Mouse (Mus musculus): ENCODE results near the gene Ryr3.
"Not testable (repeated sequence)": the region's sequence is repeated elsewhere in the genome, so short reads cannot be mapped to it uniquely, and the experiment has no call there.

Gene Ryr3

GRCm38 (mm10) chr2:113094088-113094487 is 122.8 kb downstream of the Ryr3 start:
- no peak for DNase-seq

- DNase-seq, result no peak
Observed at GRCm38 (mm10) chr2:113092756-113093155, 124.1 kb downstream of the Ryr3 start.

- DNase-seq, result not testable (repeated sequence)
Observed at GRCm38 (mm10) chr2:113091316-113091715, 125.6 kb downstream of the Ryr3 start.

GRCm38 (mm10) chr2:113076396-113076795 is 140.5 kb downstream of the Ryr3 start:
- DNase-seq, result no peak

GRCm38 (mm10) chr2:113059367-113059766 is 157.5 kb downstream of the Ryr3 start:
- no peak for DNase-seq

DNA sequence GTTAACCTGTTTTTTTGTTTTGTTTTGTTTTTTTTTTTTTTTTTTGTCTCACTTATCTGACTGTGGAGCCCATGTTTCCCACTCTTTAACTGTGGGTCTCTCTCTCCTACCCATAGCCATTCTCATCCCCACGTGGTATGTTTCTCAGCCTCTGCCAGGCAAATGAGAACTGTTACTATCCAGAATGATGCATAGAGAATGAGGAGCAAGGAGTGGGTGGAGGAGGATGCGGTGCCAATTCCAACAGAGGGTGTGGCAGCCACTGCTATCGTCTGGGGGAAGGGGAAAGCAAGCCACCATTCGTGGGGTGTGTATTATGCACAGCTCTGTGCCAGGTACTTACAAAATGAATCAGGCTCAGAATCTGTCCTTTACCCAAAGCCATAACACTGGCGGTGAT is 158.0 kb downstream of the Ryr3 start:
- no peak for DNase-seq

DNA sequence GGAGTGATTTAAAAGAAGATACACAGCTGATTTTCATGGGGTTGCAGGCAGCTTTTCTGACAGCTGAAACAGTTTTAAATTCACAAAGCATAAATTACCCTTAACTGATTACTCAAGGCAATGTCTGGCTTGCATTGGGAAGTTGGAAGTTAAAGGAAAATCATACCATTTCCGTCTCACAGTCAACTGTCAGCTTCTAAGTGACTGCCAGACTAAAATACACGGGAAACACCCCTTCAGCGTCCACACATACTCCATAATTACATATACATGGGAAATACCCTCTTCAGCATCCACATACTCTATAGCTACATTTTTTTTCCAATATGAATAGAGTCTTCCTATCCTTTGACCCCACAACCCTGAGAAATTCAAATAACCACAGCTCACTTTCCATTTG is 158.8 kb downstream of the Ryr3 start:
- DNase-seq, result no peak

- no peak for DNase-seq
Observed at GRCm38 (mm10) chr2:113055591-113055990, 161.3 kb downstream of the Ryr3 start.

- no peak for DNase-seq
Observed at GRCm38 (mm10) chr2:113049831-113050230, 167.1 kb downstream of the Ryr3 start.

DNA sequence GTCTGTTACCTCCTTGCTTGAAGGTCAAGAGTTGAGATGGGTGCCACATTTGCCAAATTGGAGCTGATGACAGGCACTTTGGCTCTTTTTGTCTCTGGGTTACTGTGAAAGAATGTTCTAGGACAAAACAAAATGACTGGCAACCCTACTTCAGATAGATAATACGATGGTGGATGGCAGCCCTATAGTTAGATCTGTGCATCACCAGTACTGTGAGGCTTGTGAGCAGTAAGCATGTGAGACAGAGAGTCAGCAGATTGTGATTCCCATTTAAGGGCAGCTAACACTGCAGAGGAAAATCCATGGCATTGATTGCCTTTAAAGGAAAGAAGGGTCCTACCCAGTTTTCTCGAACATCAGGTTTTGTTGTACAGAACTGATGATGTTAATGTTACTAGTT is 180.3 kb downstream of the Ryr3 start:
- DNase-seq, result no peak

- DNase-seq, result no peak
Observed at GRCm38 (mm10) chr2:113030689-113031088, 186.2 kb downstream of the Ryr3 start.

DNA sequence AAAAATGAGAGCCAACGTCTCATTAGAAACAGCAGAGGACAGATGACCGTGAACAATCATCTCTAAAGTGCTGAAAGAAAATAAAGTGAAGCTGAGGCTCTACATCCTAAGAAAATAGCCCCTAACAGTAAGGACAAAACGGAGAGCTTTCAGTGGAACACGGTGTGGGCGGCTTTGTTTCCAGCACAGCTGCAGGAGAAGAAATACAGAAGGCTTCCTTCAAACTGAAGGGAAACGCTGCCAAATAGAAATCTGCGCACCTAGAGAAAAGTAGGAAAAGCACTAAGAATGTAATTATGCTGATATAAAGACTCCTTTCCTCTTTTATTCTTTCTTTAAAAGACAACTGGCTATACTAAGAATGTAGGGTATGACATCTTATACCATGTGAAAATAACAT is 197.0 kb downstream of the Ryr3 start:
- no peak for DNase-seq

DNA sequence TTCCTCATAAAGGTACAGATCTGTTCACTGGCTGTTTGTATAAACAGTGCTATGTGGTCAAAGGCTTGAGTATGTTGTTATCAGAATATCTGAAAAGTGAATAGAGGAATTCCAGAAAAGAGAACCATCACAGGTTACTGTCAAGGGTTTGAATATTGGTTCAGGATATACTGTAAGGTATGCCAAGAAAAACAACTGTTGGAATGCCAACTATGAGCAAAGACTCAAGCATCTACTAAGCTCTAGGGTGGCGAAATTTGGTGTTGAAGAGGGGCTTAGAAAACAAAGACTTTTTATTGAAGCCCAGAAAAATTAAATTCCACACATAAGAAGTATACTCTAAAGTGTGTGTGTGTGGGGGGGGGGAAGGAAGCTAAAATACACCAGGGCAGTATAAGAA is 198.6 kb downstream of the Ryr3 start:
- DNase-seq, result no peak

- DNase-seq, result no peak
Observed at GRCm38 (mm10) chr2:113016236-113016635, 200.7 kb downstream of the Ryr3 start.

GRCm38 (mm10) chr2:113008961-113009740 is 207.7 kb downstream of the Ryr3 start:
- DNase-seq, result no peak

DNA sequence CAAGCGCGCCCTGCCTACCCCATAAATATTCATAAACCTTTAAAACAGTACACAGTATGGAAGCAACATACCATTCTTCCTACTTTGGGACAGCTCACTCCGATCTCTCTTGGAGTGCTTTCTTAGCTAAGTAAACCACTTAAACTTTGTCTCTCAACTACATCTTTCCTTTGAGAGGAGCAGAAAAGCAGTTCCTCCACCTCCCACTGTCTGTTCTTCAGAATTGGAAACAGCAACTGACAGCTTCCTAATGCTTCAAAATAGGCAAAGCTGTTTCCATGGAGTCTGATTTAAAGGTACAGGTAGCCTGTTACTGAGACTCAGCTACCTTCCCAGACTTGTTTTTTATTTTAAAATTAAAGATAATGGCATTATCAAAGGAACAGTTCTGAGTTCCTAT is 218.4 kb downstream of the Ryr3 start:
- DNase-seq, result no peak

DNA sequence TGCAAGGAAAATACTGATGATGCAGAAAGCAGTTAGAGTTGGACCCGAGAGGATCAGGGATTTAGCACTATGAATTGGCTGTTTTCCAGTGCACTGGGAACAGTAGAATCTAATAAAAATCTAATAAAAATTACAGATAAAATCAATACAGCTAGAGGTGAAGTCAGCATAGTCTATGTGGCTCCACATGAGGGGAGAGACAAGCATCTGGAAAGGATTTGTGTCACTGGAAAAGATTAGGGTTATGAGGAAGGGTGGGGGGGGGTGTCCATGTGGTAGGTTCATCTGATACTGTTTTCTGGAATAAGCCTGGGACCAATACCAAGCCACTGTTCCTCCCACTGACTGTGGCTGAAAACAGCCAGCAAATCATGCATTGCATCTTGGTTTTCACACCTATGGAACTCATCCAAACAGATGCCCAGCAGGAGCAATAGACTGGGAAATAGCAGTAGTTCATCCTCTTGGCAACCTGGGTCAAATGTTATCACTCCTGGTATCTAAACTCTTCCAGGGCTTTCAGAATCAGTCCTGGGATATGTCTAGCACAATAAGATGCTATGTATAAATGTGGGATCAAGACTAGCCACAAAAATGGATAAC is 233.9 kb downstream of the Ryr3 start:
- DNase-seq, result no peak

- no peak for DNase-seq
Observed at GRCm38 (mm10) chr2:112966807-112967625, 249.9 kb downstream of the Ryr3 start.

GRCm38 (mm10) chr2:112948931-112949330 is 268.0 kb downstream of the Ryr3 start:
- DNase-seq, result no peak

DNA sequence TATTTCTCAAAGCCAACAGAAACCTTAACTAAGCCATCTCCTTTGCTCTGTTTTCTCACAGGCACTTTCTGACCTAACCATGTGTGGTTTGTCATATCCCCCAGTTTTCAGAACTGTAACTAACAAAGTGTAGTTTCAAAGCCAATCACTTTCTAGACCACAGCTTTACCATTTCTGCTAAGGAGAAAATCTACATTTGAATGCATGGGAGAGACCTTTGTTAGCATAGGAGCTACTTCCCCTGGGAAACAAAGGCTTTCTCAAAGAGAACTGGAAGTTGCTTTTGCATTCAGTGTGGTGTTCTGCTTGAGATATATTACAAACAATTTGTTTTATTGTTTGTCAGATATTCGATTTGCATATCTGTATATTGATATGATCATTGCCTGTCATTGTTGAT is 285.1 kb downstream of the Ryr3 start:
- DNase-seq, result no peak

DNA sequence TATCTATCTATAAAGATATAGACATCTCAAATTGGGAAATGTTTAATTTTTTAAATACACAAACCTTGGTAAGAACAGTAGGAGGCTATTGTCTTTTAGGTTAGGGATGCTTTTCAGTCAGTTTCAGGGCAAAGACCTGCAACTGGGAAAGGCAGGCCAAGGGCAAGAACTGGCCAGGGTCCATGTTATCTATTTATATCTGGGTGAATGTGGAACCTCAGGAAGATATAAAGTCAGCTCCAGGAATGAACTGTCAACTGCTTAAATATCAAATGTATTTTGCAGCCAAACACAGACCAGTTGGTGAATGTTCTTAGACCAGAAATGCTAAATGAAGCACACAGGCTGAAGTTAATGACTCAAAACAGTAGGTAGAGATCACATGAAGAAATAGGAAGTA is 303.1 kb downstream of the Ryr3 start:
- DNase-seq, result no peak

DNA sequence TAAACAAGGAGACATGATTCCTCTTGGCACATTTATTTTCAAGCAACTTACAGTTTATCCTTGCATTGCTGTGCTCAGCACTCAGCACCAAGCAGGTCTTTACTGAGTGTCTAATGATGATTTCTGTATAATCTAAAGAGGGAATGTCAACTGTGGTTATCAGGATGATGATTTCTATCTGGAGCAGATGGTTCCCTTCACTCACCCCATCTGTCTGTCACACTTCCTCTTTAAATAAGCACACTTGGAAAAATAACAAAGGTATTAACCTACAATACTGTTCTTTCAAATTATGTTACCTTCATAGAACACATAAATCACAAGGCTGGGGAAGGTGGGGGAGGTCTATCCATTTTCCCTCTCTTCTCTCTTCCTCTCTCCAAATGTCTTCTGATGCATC is 304.3 kb downstream of the Ryr3 start:
- DNase-seq, result no peak

GRCm38 (mm10) chr2:112910579-112910978 is 306.3 kb downstream of the Ryr3 start:
- DNase-seq, result no peak

DNA sequence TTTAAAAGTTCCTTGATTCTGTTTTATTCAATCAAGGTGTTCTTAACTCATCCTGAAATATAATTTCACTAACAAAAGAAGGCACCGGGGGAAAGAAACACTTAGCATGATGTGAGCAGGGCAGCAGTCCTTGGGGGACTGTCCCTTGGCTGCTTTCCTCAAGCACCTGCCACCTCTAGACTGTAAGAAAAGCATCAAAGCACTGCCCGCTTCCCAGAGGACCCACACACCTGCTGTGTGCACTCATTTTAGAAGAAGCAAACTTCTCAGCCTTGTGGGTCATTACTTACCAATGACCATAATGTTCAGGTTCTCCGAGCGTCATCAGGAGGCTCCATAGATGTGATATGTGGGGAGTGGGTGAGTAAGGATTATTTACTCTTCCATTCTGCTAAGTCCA is 307.8 kb downstream of the Ryr3 start:
- DNase-seq, result no peak
